Mouse (Mus musculus): ENCODE measurements around the gene Zfp536. TPM values are rescaled to one million over a fixed set of nuclear protein-coding genes. Genes with fewer than 3 reads are reported as not detected.
"Not testable (repeated sequence)": the region's sequence is repeated elsewhere in the genome, so short reads cannot be mapped to it uniquely, and the experiment has no call there.

Zfp536 gene
- polyA plus RNA-seq, 1 experiment: not detected

- TF ChIP-seq EP300 (IDR thresholded peaks at IDR 0.05; ENCODE audit: insufficient read depth, low read depth, low read length) (no peak), CTCF (IDR thresholded peaks at IDR 0.05; ENCODE audit: low read depth, low read length) (no peak), POLR2A (IDR thresholded peaks at IDR 0.05; ENCODE audit: insufficient read depth, low read length) (no peak)
- Histone ChIP-seq H3K9me3 (replicated peaks; ENCODE audit: control insufficient read depth, insufficient read depth, low read length, poor library complexity, severe bottlenecking) (no peaks in the 10 kb centered on the region), H3K27me3 (ENCODE audit: control insufficient read depth, insufficient read depth, low read length, poor library complexity, severe bottlenecking) (no peaks in the 10 kb centered on the region), H3K4me1 (ENCODE audit: control insufficient read depth, insufficient read depth, low read length) (no peaks in the 10 kb centered on the region), H3K9ac (ENCODE audit: low read depth, poor library complexity, severe bottlenecking) (no peak overlapping the region), H3K36me3 (ENCODE audit: control insufficient read depth, insufficient read depth, low read length, poor library complexity, severe bottlenecking) (no peaks in the 10 kb centered on the region), H3K27ac (ENCODE audit: insufficient read depth, low read length) (no peak overlapping the region), H3K4me3 (ENCODE audit: low read depth, low read length) (no peak overlapping the region)
These were observed 56.4 kb downstream of the Zfp536 start for GRCm38 (mm10) chr7:37717071-37717470.

GRCm38 (mm10) chr7:37716626-37717025, 56.8 kb downstream of the Zfp536 start:
- no peaks in the 10 kb centered on the region for H3K36me3 ChIP-seq (ENCODE audit: control insufficient read depth, insufficient read depth, low read length, poor library complexity, severe bottlenecking)
- no peak overlapping the region for H3K9ac ChIP-seq (ENCODE audit: low read depth, poor library complexity, severe bottlenecking)
- no peak overlapping the region for H3K4me3 ChIP-seq (ENCODE audit: low read depth, low read length)
- no peaks in the 10 kb centered on the region for H3K9me3 ChIP-seq (replicated peaks; ENCODE audit: control insufficient read depth, insufficient read depth, low read length, poor library complexity, severe bottlenecking)
- no peaks in the 10 kb centered on the region for H3K27me3 ChIP-seq (ENCODE audit: control insufficient read depth, insufficient read depth, low read length, poor library complexity, severe bottlenecking)
- H3K4me1 ChIP-seq (ENCODE audit: control insufficient read depth, insufficient read depth, low read length): no peaks in the 10 kb centered on the region
- TF ChIP-seq EP300 (IDR thresholded peaks at IDR 0.05; ENCODE audit: insufficient read depth, low read depth, low read length) (no peak), CTCF (IDR thresholded peaks at IDR 0.05; ENCODE audit: low read depth, low read length) (no peak), POLR2A (IDR thresholded peaks at IDR 0.05; ENCODE audit: insufficient read depth, low read length) (no peak)
- H3K27ac ChIP-seq (ENCODE audit: insufficient read depth, low read length): no peak overlapping the region

- Histone ChIP-seq H3K4me3 (ENCODE audit: low read depth, low read length) (no peak overlapping the region), H3K27ac (ENCODE audit: insufficient read depth, low read length) (no peak overlapping the region), H3K36me3 (ENCODE audit: control insufficient read depth, insufficient read depth, low read length, poor library complexity, severe bottlenecking) (no peaks in the 10 kb centered on the region), H3K27me3 (ENCODE audit: control insufficient read depth, insufficient read depth, low read length, poor library complexity, severe bottlenecking) (no peaks in the 10 kb centered on the region), H3K4me1 (ENCODE audit: control insufficient read depth, insufficient read depth, low read length) (no peaks in the 10 kb centered on the region), H3K9ac (ENCODE audit: low read depth, poor library complexity, severe bottlenecking) (no peak overlapping the region), H3K9me3 (replicated peaks; ENCODE audit: control insufficient read depth, insufficient read depth, low read length, poor library complexity, severe bottlenecking) (no peaks in the 10 kb centered on the region; the same call in 1 of the 2 replicates)
- TF ChIP-seq POLR2A (IDR thresholded peaks at IDR 0.05; ENCODE audit: insufficient read depth, low read length) (no peak), CTCF (IDR thresholded peaks at IDR 0.05; ENCODE audit: low read depth, low read length) (no peak), EP300 (IDR thresholded peaks at IDR 0.05; ENCODE audit: insufficient read depth, low read depth, low read length) (no peak)
These were observed 69.0 kb downstream of the Zfp536 start for GRCm38 (mm10) chr7:37704464-37704863.

GRCm38 (mm10) chr7:37697378-37697777, 76.1 kb downstream of the Zfp536 start:
- not testable (repeated sequence) for H3K9ac ChIP-seq (ENCODE audit: low read depth, poor library complexity, severe bottlenecking); H3K4me3 ChIP-seq (ENCODE audit: low read depth, low read length); H3K9me3 ChIP-seq (replicated peaks; ENCODE audit: control insufficient read depth, insufficient read depth, low read length, poor library complexity, severe bottlenecking); H3K36me3 ChIP-seq (ENCODE audit: control insufficient read depth, insufficient read depth, low read length, poor library complexity, severe bottlenecking); H3K4me1 ChIP-seq (ENCODE audit: control insufficient read depth, insufficient read depth, low read length); H3K27ac ChIP-seq (ENCODE audit: insufficient read depth, low read length); H3K27me3 ChIP-seq (ENCODE audit: control insufficient read depth, insufficient read depth, low read length, poor library complexity, severe bottlenecking)

GRCm38 (mm10) chr7:37695066-37695465, 78.4 kb downstream of the Zfp536 start:
- H3K4me1 ChIP-seq (ENCODE audit: control insufficient read depth, insufficient read depth, low read length): no peaks in the 10 kb centered on the region
- TF ChIP-seq CTCF (IDR thresholded peaks at IDR 0.05; ENCODE audit: low read depth, low read length) (no peak), EP300 (IDR thresholded peaks at IDR 0.05; ENCODE audit: insufficient read depth, low read depth, low read length) (peak; percentile 96), POLR2A (IDR thresholded peaks at IDR 0.05; ENCODE audit: insufficient read depth, low read length) (no peak)

GRCm38 (mm10) chr7:37690606-37691005, 82.8 kb downstream of the Zfp536 start:
- no peak overlapping the region for H3K4me3 ChIP-seq (ENCODE audit: low read depth, low read length)
- no peaks in the 10 kb centered on the region for H3K4me1 ChIP-seq (ENCODE audit: control insufficient read depth, insufficient read depth, low read length)
- H3K9me3 ChIP-seq (replicated peaks; ENCODE audit: control insufficient read depth, insufficient read depth, low read length, poor library complexity, severe bottlenecking): no peaks in the 10 kb centered on the region
- H3K27me3 ChIP-seq (ENCODE audit: control insufficient read depth, insufficient read depth, low read length, poor library complexity, severe bottlenecking): no peaks in the 10 kb centered on the region
- H3K9ac ChIP-seq (ENCODE audit: low read depth, poor library complexity, severe bottlenecking): no peak overlapping the region
- TF ChIP-seq CTCF (IDR thresholded peaks at IDR 0.05; ENCODE audit: low read depth, low read length): no peak
- no peak for TF ChIP-seq POLR2A (IDR thresholded peaks at IDR 0.05; ENCODE audit: insufficient read depth, low read length)
- TF ChIP-seq EP300 (IDR thresholded peaks at IDR 0.05; ENCODE audit: insufficient read depth, low read depth, low read length): no peak
- no peaks in the 10 kb centered on the region for H3K36me3 ChIP-seq (ENCODE audit: control insufficient read depth, insufficient read depth, low read length, poor library complexity, severe bottlenecking)
- H3K27ac ChIP-seq (ENCODE audit: insufficient read depth, low read length): no peak overlapping the region

More at GRCm38 (mm10) chr7:37695066-37695465, 78.4 kb downstream of the Zfp536 start:
- Histone ChIP-seq H3K27me3 (ENCODE audit: control insufficient read depth, insufficient read depth, low read length, poor library complexity, severe bottlenecking) (no peaks in the 10 kb centered on the region), H3K9me3 (replicated peaks; ENCODE audit: control insufficient read depth, insufficient read depth, low read length, poor library complexity, severe bottlenecking) (no peaks in the 10 kb centered on the region), H3K4me3 (ENCODE audit: low read depth, low read length) (no peak overlapping the region), H3K9ac (ENCODE audit: low read depth, poor library complexity, severe bottlenecking) (no peak overlapping the region), H3K27ac (ENCODE audit: insufficient read depth, low read length) (peak overlapping the region; percentile 35; the same call in 1 of the 2 replicates), H3K36me3 (ENCODE audit: control insufficient read depth, insufficient read depth, low read length, poor library complexity, severe bottlenecking) (no peaks in the 10 kb centered on the region)
